In the genomic region with DNA sequence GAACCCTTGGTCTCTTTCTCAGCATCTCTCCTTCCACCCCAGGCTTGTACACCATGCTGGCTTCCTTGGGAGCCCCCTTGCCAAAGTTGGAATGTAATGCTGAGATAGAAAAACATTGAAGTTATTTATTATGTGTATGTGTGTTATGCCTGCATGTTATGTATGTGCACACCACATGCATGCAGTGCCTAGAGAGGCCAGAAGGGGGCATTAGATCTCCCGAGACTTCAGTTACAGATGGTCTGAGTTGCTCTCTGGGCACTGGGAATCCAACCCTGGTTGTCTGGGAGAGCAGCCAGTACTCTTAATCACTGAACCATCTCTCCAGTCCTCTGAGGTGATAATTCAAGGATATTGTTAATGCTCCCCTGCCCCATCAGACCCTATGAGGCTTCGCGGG, we compare ENCODE assay signal across 20 mouse cellular contexts. TPM values are rescaled to one million over a fixed set of nuclear protein-coding genes. Genes with fewer than 3 reads are reported as not detected.
DNase-seq lines count a peak whose midpoint lies in the region; ATAC-seq and TF ChIP-seq lines count a peak whose summit lies in the region.
"Had no signal": no experiment of that assay in that cellular context is flagged by ENCODE, and none has a peak within 500 bp of the region (broad histone marks: within the 10 kb centered on the region; RNA-seq: fewer than 3 reads in every experiment).

No protein-coding gene starts in this region.

- no peaks in the 10 kb centered on the region for H3K27me3 ChIP-seq in midbrain, postnatal 0 days (ENCODE audit: insufficient read depth, low read length)
- H3K27me3 ChIP-seq in midbrain, embryonic 13.5 days, result no peaks in the 10 kb centered on the region
- H3K27me3 ChIP-seq in neural tube, embryonic 15.5 days (replicated peaks), result no peaks in the 10 kb centered on the region
- H3K27me3 ChIP-seq: embryonic facial prominence, embryonic 13.5 days had no signal

- no peak overlapping the region for H3K4me2 ChIP-seq in midbrain, postnatal 0 days (ENCODE audit: low read depth, low read length, poor library complexity, severe bottlenecking)
- H3K4me2 ChIP-seq in midbrain, embryonic 13.5 days (replicated peaks), result no peak overlapping the region
- H3K4me2 ChIP-seq in neural tube, embryonic 15.5 days, result no peak overlapping the region
- H3K4me2 ChIP-seq: embryonic facial prominence, embryonic 13.5 days; liver, embryonic 13.5 days had no signal

- H3K4me3 ChIP-seq in layer of hippocampus, adult 2 months, result no peak overlapping the region
- H3K4me3 ChIP-seq in midbrain, postnatal 0 days (ENCODE audit: low read depth, low read length), result no peak overlapping the region
- no peak overlapping the region for H3K4me3 ChIP-seq in midbrain, embryonic 13.5 days (replicated peaks)
- no peak overlapping the region for H3K4me3 ChIP-seq in neural tube, embryonic 15.5 days (replicated peaks)
- H3K4me3 ChIP-seq: embryonic facial prominence, embryonic 13.5 days; liver, embryonic 13.5 days; midbrain, embryonic 10.5 days; myocyte had no signal

- ATAC-seq in midbrain, postnatal 0 days (ENCODE audit: low FRiP score), result no peak
- no peak for ATAC-seq in midbrain, embryonic 13.5 days
- ATAC-seq in neural tube, embryonic 15.5 days (ENCODE audit: low FRiP score), result no peak
- ATAC-seq: hindbrain, embryonic 16.5 days had no signal

- no peaks in the 10 kb centered on the region for H3K9me3 ChIP-seq in midbrain, postnatal 0 days (ENCODE audit: low read length)
- H3K9me3 ChIP-seq in midbrain, embryonic 13.5 days, result no peaks in the 10 kb centered on the region
- H3K9me3 ChIP-seq in neural tube, embryonic 15.5 days (replicated peaks), result no peaks in the 10 kb centered on the region
- H3K9me3 ChIP-seq: embryonic facial prominence, embryonic 13.5 days; liver, embryonic 13.5 days; midbrain, embryonic 10.5 days had no signal

- 88% methylated on average over 3 of the region's 3 CpGs for WGBS in midbrain, postnatal 0 days
- WGBS in midbrain, embryonic 13.5 days, result 95% methylated on average over 3 of the region's 3 CpGs
- WGBS in neural tube, embryonic 15.5 days, result 84% methylated on average over 3 of the region's 3 CpGs

- H3K27ac ChIP-seq in layer of hippocampus, adult 2 months, result no peak overlapping the region
- no peak overlapping the region for H3K27ac ChIP-seq in midbrain, postnatal 0 days (ENCODE audit: low read depth, low read length)
- no peak overlapping the region for H3K27ac ChIP-seq in midbrain, embryonic 13.5 days
- no peak overlapping the region for H3K27ac ChIP-seq in neural tube, embryonic 15.5 days (replicated peaks)
- H3K27ac ChIP-seq: embryonic facial prominence, embryonic 13.5 days; liver, embryonic 13.5 days; midbrain, embryonic 10.5 days had no signal

- TF ChIP-seq CTCF in layer of hippocampus, adult 2 months (conservative IDR thresholded peaks at IDR 0.05), result peak; percentile 47
- TF ChIP-seq CTCF in midbrain, postnatal 0 days (IDR thresholded peaks at IDR 0.05), result peak; percentile 40

- no peak overlapping the region for H3K9ac ChIP-seq in midbrain, postnatal 0 days (replicated peaks; ENCODE audit: low read length, poor library complexity, severe bottlenecking)
- no peak overlapping the region for H3K9ac ChIP-seq in midbrain, embryonic 13.5 days (replicated peaks)
- no peak overlapping the region for H3K9ac ChIP-seq in neural tube, embryonic 15.5 days (replicated peaks)
- H3K9ac ChIP-seq: embryonic facial prominence, embryonic 13.5 days; liver, embryonic 13.5 days had no signal

- peaks cover 18% of the 10 kb centered on the region; the same call in 1 of the 2 replicates for H3K4me1 ChIP-seq in midbrain, postnatal 0 days (ENCODE audit: insufficient read depth, low read length)
- peaks cover 31% of the 10 kb centered on the region for H3K4me1 ChIP-seq in midbrain, embryonic 13.5 days (replicated peaks)
- peaks cover 66% of the 10 kb centered on the region for H3K4me1 ChIP-seq in neural tube, embryonic 15.5 days
- H3K4me1 ChIP-seq: liver, embryonic 13.5 days had no signal

- DNase-seq in layer of hippocampus, adult 2 months (ENCODE audit: low spot score in 2 of 2), result no peak
- no peak for DNase-seq in layer of hippocampus, postnatal 36 days
- DNase-seq in midbrain, postnatal 0 days (ENCODE audit: low spot score), result no peak
- peak; percentile 45 for DNase-seq in NIH3T3 (ENCODE audit: low read depth)
- DNase-seq in retina, postnatal 1 day, result no peak
- DNase-seq: adrenal gland, postnatal 25 days; cerebellum, adult 9-11 months; gastrocnemius, postnatal 14 days; heart, postnatal 10 days; kidney, adult 8-10 months; kidney, postnatal 4 days; liver, embryonic 13.5 days; thymus, adult 2 months had no signal

- H3K36me3 ChIP-seq in midbrain, postnatal 0 days (ENCODE audit: insufficient read depth, low read length), result no peaks in the 10 kb centered on the region
- no peaks in the 10 kb centered on the region for H3K36me3 ChIP-seq in midbrain, embryonic 13.5 days
- no peaks in the 10 kb centered on the region for H3K36me3 ChIP-seq in neural tube, embryonic 15.5 days
- H3K36me3 ChIP-seq: liver, embryonic 13.5 days; midbrain, embryonic 10.5 days had no signal

RNA-seq across cellular contexts. Expression of a gene that starts 4.6 kb away (rescaled TPM):
- total RNA-seq in layer of hippocampus, adult 2 months (2021), result 10 to 100 TPM; 14.5 to 15.2 TPM
- 10 to 100 TPM; 12.4 to 16.3 TPM for total RNA-seq in layer of hippocampus, postnatal 36 days (2021)
- 31.1 and 43.9 TPM in 2 replicates for total RNA-seq in midbrain, postnatal 0 days (2014; rRNA removed)
- 12.5 and 13.8 TPM in 2 replicates for polyA plus RNA-seq in midbrain, postnatal 0 days (2015; fragmentation: Nextera tagmentation; extraction: Ambion mirVana)
- 2.9 and 3.4 TPM in 2 replicates for polyA plus RNA-seq in midbrain, embryonic 13.5 days (2015; fragmentation: Nextera tagmentation; extraction: Ambion mirVana)
- 24.5 and 25.8 TPM in 2 replicates for polyA plus RNA-seq in neural tube, embryonic 15.5 days (2015; fragmentation: Nextera tagmentation; extraction: Ambion mirVana)
- total RNA-seq: neutrophil, adult 5-6 weeks had no signal

RNA-seq across cellular contexts. Expression of a gene that starts 50.1 kb away (rescaled TPM):
- total RNA-seq in layer of hippocampus, adult 2 months (2021), result 10 to 100 TPM; 64.7 to 72.0 TPM
- 10 to 100 TPM; 63.7 TPM for total RNA-seq in layer of hippocampus, postnatal 36 days (2021)
- total RNA-seq in midbrain, postnatal 0 days (2014; rRNA removed), result 49.8 and 61.5 TPM in 2 replicates
- 59.5 and 67.3 TPM in 2 replicates for polyA plus RNA-seq in midbrain, postnatal 0 days (2015; fragmentation: Nextera tagmentation; extraction: Ambion mirVana)
- polyA plus RNA-seq in midbrain, embryonic 13.5 days (2015; fragmentation: Nextera tagmentation; extraction: Ambion mirVana), result 65.3 and 72.0 TPM in 2 replicates
- 65.6 and 69.7 TPM in 2 replicates for polyA plus RNA-seq in neural tube, embryonic 15.5 days (2015; fragmentation: Nextera tagmentation; extraction: Ambion mirVana)
